Mouse (Mus musculus): ENCODE results near the gene Hsp90aa1.
"Not testable (repeated sequence)": the region's sequence is repeated elsewhere in the genome, so short reads cannot be mapped to it uniquely, and the experiment has no call there.

The Hsp90aa1 gene

GRCm38 (mm10) chr12:110702556-110702955 lies at the start of gene Hsp90aa1:
Gene Hsp90aa1 (minus strand): TSS chr12:110702728.
- DNase-seq: no peak

GRCm38 (mm10) chr12:110750770-110751439 lies 48.4 kb upstream of the Hsp90aa1 start:
- DNase-seq: no peak

GRCm38 (mm10) chr12:110738158-110738921 lies 35.8 kb upstream of the Hsp90aa1 start:
- DNase-seq: peak; percentile 11 to 37

GRCm38 (mm10) chr12:110737170-110738157 lies 34.9 kb upstream of the Hsp90aa1 start, which contains the start of gene Wdr20:
Gene Wdr20 (plus strand): TSS chr12:110737944.
- peak; percentile 96 to 97 for DNase-seq

- peak in 1 of 2 experiments; percentile 13 for DNase-seq
Observed at GRCm38 (mm10) chr12:110736641-110737040, 34.1 kb upstream of the Hsp90aa1 start.

GRCm38 (mm10) chr12:110733254-110733653 lies 30.7 kb upstream of the Hsp90aa1 start:
- DNase-seq: not testable (repeated sequence)

GRCm38 (mm10) chr12:110726428-110726827 lies 23.9 kb upstream of the Hsp90aa1 start:
- no peak for DNase-seq

- DNase-seq: no peak
Observed at GRCm38 (mm10) chr12:110725489-110725888, 23.0 kb upstream of the Hsp90aa1 start.

- no peak for DNase-seq
Observed at GRCm38 (mm10) chr12:110725051-110725450, 22.5 kb upstream of the Hsp90aa1 start.

GRCm38 (mm10) chr12:110716004-110716403 lies 13.5 kb upstream of the Hsp90aa1 start:
- no peak for DNase-seq

- DNase-seq: no peak
Observed at GRCm38 (mm10) chr12:110714215-110714614, 11.7 kb upstream of the Hsp90aa1 start.

GRCm38 (mm10) chr12:110713784-110714183 lies 11.3 kb upstream of the Hsp90aa1 start:
- DNase-seq: no peak

GRCm38 (mm10) chr12:110711270-110711669 lies 8.7 kb upstream of the Hsp90aa1 start:
- DNase-seq: no peak

GRCm38 (mm10) chr12:110707451-110707850 lies 4.9 kb upstream of the Hsp90aa1 start:
- DNase-seq: no peak

- peak in 1 of 2 experiments; percentile 59 for DNase-seq
Observed at GRCm38 (mm10) chr12:110706337-110707231, 4.1 kb upstream of the Hsp90aa1 start.

- not testable (repeated sequence) for DNase-seq
Observed at GRCm38 (mm10) chr12:110705419-110705818, 2.9 kb upstream of the Hsp90aa1 start.

GRCm38 (mm10) chr12:110703682-110704081 lies 1.2 kb upstream of the Hsp90aa1 start:
- DNase-seq: no peak

GRCm38 (mm10) chr12:110703008-110703471 lies 512 bp upstream of the Hsp90aa1 start:
- DNase-seq: peak; percentile 79 to 91

- not testable (repeated sequence) for DNase-seq
Observed at GRCm38 (mm10) chr12:110701363-110701762, 1.2 kb downstream of the Hsp90aa1 start.

- DNase-seq: no peak
Observed at GRCm38 (mm10) chr12:110700730-110701129, 1.8 kb downstream of the Hsp90aa1 start.

- DNase-seq: no peak
Observed at GRCm38 (mm10) chr12:110699171-110699547, 3.4 kb downstream of the Hsp90aa1 start.
